ENCODE assay signal across 11 mouse cellular contexts in the genomic region with DNA sequence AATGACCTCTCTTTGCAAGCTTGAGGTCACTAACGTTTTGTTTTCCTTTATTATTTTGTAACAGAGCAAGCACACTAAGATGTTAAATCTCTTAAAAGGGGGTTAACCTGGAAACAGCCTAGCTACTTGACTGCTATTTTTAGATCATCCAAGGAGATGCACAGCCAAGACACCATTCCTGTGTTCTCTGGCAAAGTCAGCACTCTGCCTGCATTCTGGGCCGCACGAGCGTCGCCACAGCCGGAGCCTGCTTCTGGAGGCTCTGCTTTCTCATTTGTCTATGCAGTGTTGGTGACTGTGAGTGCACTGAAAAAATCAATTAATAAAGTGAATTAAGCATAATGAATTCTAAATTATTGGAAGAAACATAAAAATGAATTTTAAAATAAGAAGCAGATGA.
A peak's percentile ranks its signal among the peaks of the same experiment; 100 is the strongest.
DNase-seq lines count a peak whose midpoint lies in the region; ATAC-seq lines count a peak whose summit lies in the region.
"Had no signal": no experiment of that assay in that cellular context is flagged by ENCODE, and none has a peak within 500 bp of the region (broad histone marks: within the 10 kb centered on the region; RNA-seq: fewer than 3 reads in every experiment).

No protein-coding gene starts in this region.

- H3K36me3 ChIP-seq in forebrain, embryonic 13.5 days (ENCODE audit: poor library complexity, severe bottlenecking): no peaks in the 10 kb centered on the region
- H3K36me3 ChIP-seq in midbrain, embryonic 13.5 days: no peaks in the 10 kb centered on the region
- H3K36me3 ChIP-seq: embryonic facial prominence, embryonic 13.5 days; liver, embryonic 15.5 days had no signal

- WGBS in forebrain, embryonic 13.5 days: 60% methylated on average over 6 of the region's 6 CpGs
- WGBS in midbrain, embryonic 13.5 days: 36% methylated on average over 6 of the region's 6 CpGs

- no peak overlapping the region for H3K9ac ChIP-seq in forebrain, embryonic 13.5 days
- 0 out of 2 replicates have a peak overlapping the region, but pooled peaks have one; percentile 14 for H3K9ac ChIP-seq in midbrain, embryonic 13.5 days (replicated peaks)
- H3K9ac ChIP-seq: embryonic facial prominence, embryonic 13.5 days; liver, embryonic 15.5 days had no signal

- DNase-seq in gastrocnemius, adult 18-20 months (ENCODE audit: low spot score): peak; percentile 19
- no peak for DNase-seq in gastrocnemius, postnatal 4 days (ENCODE audit: low spot score in 2 of 2)
- peak; percentile 37 to 38 for DNase-seq in heart, postnatal 10 days
- no peak for DNase-seq in frontal cortex, adult 2 months (ENCODE audit: extremely low spot score in 1 of 2, low spot score in 1 of 2)
- no peak for DNase-seq in left cerebral cortex, adult 8-10 months (ENCODE audit: low spot score in 2 of 2)

- no peaks in the 10 kb centered on the region for H3K27me3 ChIP-seq in forebrain, embryonic 13.5 days
- no peaks in the 10 kb centered on the region for H3K27me3 ChIP-seq in midbrain, embryonic 13.5 days
- H3K27me3 ChIP-seq: embryonic facial prominence, embryonic 13.5 days; liver, embryonic 15.5 days had no signal

- ATAC-seq in forebrain, embryonic 13.5 days: peak; percentile 61; the same call in 1 of the 2 replicates
- ATAC-seq in midbrain, embryonic 13.5 days: no peak
- no peak for ATAC-seq in megakaryocyte progenitor cell, adult 5-6 weeks (replicated peaks; ENCODE audit: poor library complexity)
- ATAC-seq: CD4-positive, CD25-positive, alpha-beta regulatory T cell, adult 4 months had no signal

- no peaks in the 10 kb centered on the region for H3K9me3 ChIP-seq in forebrain, embryonic 13.5 days (replicated peaks)
- no peaks in the 10 kb centered on the region for H3K9me3 ChIP-seq in midbrain, embryonic 13.5 days
- H3K9me3 ChIP-seq: embryonic facial prominence, embryonic 13.5 days; liver, embryonic 15.5 days had no signal

- no peak overlapping the region for H3K4me2 ChIP-seq in forebrain, embryonic 13.5 days
- no peak overlapping the region for H3K4me2 ChIP-seq in midbrain, embryonic 13.5 days (replicated peaks)
- H3K4me2 ChIP-seq: embryonic facial prominence, embryonic 13.5 days; liver, embryonic 15.5 days had no signal

- intact Hi-C loops in heart, postnatal 10 days (cut with DNase I): loop anchor here (5.0 kb wide), 1 partner anchor 128 kb away; no protein-coding TSS in a partner anchor

- peak overlapping the region; percentile 90 for H3K27ac ChIP-seq in forebrain, embryonic 13.5 days
- peak overlapping the region; percentile 87 for H3K27ac ChIP-seq in midbrain, embryonic 13.5 days
- H3K27ac ChIP-seq: embryonic facial prominence, embryonic 13.5 days; liver, embryonic 15.5 days had no signal

- H3K4me3 ChIP-seq in forebrain, embryonic 13.5 days: no peak overlapping the region
- no peak overlapping the region for H3K4me3 ChIP-seq in midbrain, embryonic 13.5 days (replicated peaks)
- H3K4me3 ChIP-seq: embryonic facial prominence, embryonic 13.5 days; liver, embryonic 15.5 days had no signal

- peaks cover 37% of the 10 kb centered on the region for H3K4me1 ChIP-seq in forebrain, embryonic 13.5 days
- peaks cover 41% of the 10 kb centered on the region for H3K4me1 ChIP-seq in midbrain, embryonic 13.5 days (replicated peaks)
- H3K4me1 ChIP-seq: liver, embryonic 15.5 days had no signal

Comparison
In these comparisons a context has a peak if more than half of its experiments do, and no peak if none do; other contexts are left out.
1. DNase-seq: peak in gastrocnemius, adult 18-20 months (single experiment) and heart, postnatal 10 days (2 of 2); none in gastrocnemius, postnatal 4 days (0 of 2), frontal cortex, adult 2 months (0 of 2) and left cerebral cortex, adult 8-10 months (0 of 2).